Mouse (Mus musculus) spleen, postnatal 4 days (tissue): Measurements from ENCODE around the gene Disp2.
A peak's percentile ranks its signal among the peaks of the same experiment; 100 is the strongest.

Experiments
- DNase-seq, 2 experiments: peaks; one replicate each; pipeline ENCODE4 v3.0.0; 2022; ENCODE audit warnings: low spot score in 2 of 2

Disp2 gene

DNA sequence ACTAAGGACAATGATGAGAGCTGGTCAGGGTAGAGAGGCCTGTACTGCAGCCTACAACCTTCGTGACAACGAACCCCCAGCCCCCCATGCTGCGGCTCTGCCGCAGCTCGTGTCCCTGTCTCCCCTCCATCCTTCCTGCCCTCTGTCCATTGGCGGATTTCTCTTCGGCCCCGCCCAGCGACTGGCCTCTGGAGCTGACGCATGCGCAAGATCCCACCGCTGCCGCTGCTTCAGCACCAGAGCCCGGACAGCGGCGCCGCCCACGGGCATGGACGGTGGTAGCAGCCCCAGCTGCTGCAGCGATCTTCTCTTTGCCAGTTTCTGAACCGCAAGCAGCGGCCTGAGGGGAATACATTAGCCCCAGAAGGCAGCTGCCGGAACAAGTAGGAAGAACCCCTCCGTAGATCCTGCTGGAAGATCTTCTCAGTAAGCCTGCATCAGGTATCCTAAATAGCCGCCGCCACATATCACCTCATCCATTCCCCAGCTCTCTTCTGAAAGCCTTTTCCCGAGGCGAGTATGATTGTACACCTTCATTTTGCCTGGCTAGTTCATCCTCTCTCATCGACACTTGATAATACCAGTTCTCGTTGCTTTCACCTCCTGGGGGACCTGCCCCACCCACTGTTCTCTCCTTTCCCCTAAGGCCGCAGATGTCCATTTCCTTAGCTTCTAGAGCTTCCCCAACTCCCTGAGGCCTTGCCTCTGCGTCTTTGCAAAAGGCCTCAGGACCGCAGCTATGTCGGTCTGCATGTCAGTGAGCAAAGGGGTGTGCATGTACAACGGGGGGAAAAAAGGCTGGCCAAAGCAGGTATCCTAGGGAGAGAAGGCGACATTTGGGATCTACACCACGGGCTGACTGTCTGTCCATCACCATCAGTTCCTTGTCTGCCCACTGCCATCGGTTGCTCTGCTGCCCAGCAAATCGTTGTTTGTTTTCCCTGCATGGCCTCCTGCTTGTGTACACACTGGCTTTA is at the start of gene Disp2:
Gene Disp2 (plus strand): TSS at position 216 of the 977 bp plus-strand sequence.
- peak; percentile 85 to 93 for DNase-seq

DNA sequence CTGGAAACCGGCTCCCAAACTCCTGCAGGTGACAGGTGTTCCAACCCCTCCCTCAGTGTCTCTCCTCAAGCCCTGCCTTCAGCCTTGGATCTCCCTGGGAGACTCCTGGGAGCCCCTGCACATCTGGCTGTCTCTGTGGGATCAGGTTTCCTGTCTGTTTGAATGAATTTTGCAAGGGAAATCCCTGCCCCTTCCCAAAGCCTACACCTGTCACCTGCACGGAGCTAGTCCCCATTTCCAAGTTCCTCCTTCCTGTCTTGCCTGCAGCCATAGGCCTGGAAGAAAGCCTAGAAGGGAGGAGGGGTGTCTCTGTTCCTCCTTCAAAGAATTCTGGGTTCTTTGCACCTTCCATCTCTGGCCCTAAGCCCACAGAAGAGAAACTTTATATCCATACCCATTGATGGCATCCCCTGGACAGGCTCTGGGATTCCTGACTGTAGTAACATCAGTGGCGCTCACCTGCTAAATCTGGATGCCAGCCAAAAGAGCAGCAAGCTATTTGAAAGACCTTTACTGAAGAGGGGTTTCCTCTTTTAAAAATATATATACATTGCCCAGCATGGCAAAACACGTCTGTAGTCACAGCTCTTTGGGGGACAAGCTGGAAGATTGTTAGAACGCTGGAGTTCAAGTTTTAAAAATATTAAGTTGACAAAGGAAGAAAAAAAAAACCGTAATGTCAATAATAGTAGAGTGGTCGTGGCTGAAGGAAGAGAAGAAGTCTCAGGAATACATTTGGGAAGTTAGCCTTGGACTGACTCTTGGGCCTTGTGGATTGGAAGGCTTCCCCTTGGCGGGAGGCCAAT is 49.5 kb upstream of the Disp2 start:
- DNase-seq, result no peak

- peak; percentile 67 to 82 for DNase-seq
Measured at GRCm38 (mm10) chr2:118730622-118730915, 49.0 kb upstream of the Disp2 start.

- no peak for DNase-seq
Measured at GRCm38 (mm10) chr2:118731981-118732380, 47.5 kb upstream of the Disp2 start.

DNA sequence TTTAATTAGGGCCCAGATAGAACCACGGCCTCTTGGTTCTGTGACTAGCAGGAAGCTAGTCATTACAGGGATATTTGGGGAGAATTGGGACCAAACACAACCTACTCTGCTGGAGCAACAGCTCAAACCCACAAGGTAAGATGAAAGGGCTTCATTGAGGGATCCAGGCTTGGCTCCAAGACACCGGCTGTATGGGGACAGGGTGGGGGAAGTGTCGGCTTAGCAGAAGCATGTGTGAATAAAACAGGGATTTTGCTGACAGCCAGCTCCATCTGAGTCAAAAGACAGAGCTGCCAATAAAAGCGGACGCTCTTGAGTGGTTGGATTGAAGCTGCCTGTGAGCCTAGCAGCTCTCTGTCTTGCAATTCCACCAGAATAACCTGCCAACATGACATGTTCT is 46.2 kb upstream of the Disp2 start:
- DNase-seq, result no peak

DNA sequence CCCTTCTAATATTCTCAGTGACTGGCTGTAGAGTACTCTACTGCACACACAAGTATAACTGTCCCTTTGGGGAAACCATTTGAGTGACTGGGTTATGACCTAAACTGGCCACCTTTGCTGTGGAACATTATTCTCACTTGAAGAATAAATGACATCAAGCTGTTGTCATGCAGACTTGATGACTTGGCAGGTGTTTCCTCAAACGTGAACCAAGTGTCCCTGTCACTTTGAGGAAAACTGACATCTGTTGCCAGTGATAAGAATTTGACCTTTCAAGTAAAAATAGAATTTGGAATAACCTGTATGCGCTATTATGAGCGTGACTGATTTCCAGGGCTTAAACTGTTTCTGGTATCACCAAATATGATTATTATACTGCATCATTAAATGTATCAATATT is 39.2 kb upstream of the Disp2 start:
- DNase-seq, result no peak

- no peak for DNase-seq
Measured at GRCm38 (mm10) chr2:118741183-118741582, 38.3 kb upstream of the Disp2 start.

DNA sequence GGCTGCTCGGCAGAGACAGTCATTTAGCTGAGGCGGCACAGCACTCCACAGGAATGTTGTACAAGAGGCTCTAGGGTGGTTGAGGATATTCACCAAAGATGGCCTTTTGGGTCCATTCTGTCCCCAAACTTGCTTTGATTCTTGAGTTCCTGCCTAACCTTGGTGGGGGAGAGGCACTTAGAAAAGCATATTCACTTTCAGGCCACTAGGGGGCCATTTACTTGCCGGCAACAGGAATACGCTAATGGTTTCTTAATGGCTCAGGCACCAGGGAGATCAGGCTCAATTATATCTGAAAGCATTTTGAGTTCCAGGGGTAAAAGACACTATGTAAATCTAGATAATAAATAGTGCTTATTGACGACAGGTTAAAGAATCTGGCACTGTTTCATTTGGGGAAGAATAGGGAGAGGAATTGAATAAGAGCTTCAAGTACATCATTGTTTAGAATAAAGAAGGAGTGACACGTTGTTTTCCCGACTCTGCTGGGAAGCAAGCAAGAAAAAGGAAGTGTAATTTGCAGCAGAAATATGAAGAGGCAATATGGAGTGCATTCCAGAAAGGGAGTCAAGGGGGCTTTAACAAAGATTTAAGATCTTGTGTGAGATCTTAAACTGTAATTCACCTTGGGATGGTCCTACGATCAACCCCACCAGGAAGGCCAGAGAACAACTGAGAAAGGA is 36.1 kb upstream of the Disp2 start:
- DNase-seq, result no peak

- DNase-seq, result no peak
Measured at GRCm38 (mm10) chr2:118744621-118745020, 34.9 kb upstream of the Disp2 start.

DNA sequence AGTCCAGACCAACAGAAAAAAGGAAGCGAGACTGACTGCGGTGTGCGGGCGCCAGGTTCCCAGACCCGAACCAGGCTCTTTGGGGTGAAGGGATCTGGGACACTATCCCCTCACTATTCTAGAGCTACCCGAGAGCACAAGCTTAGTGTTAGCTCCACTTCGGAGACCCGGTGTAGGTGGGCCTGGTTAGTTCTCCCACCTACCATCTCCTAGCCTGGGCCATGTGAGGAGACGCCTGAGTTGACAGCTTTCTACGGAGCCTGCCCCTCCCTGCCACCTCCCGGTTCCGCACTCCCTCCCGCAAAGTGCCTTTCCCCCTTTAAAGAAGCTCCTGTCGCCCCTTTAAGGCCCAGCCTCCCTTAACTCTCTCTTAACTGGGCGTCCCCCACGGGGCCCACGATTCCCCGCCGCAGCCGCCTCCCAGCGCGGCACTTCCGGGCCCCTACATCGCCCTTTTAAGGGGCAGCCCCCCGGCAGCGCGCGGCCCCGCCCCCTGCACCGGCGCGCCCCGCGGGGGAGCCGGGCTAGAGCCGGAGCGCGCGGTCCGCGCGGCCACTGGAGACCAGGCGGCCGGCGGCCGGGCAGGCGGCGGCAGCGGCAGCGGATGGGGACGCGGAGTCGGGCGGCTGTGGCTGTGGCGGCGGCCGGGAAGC is 34.2 kb upstream of the Disp2 start, which contains the start of gene Inafm2:
Gene Inafm2 (plus strand): TSS at position 527 of the 653 bp plus-strand sequence.
- peak; percentile 86 to 92 for DNase-seq

DNA sequence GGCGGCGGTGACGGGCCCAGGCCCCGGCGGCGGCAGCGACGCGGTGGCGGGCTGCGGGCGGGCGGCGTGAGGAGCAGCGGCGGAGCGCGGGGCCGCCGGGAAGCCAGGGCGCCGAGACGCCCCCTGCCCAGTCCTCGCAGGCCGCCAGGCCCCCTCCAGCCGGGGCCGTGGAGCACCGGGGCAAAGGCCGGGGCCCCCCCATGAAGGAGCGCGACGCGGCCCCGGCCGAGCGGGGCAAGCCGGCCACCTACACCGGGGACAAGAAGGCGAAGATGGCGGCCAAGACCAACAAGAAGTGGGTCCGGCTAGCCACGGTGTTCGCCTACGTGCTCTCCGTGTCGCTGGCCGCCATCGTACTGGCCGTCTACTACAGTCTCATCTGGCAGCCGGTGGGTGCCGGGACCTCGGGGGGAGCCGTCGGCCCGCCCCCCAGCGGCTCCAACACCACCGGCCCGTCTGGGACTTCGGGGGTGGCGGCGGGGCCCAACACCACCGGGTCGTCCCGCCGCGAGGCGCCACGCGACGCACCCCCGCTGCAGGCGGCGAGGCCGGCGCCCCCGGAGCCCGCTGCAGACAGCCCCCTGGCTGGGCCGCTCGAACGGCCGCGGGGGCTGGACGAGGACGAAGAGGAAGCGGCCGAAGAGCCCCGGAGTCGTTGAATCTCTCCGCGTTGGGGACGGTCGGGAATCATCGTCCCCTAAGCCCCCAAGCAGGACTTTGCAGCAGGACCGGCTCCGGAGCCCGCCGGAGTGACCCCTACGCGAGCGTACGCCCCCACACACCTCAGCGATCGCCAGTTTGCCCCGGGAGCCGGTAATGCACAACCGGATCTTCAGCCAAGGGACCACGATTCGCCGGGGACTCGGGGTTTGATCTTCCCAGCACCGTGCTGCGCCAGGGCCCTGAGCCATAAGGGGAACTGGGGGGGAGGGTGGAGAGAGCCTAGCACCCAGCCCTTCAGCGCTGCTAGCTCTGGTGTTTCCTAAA is 33.3 kb upstream of the Disp2 start:
- peak; percentile 48 to 81 for DNase-seq

DNA sequence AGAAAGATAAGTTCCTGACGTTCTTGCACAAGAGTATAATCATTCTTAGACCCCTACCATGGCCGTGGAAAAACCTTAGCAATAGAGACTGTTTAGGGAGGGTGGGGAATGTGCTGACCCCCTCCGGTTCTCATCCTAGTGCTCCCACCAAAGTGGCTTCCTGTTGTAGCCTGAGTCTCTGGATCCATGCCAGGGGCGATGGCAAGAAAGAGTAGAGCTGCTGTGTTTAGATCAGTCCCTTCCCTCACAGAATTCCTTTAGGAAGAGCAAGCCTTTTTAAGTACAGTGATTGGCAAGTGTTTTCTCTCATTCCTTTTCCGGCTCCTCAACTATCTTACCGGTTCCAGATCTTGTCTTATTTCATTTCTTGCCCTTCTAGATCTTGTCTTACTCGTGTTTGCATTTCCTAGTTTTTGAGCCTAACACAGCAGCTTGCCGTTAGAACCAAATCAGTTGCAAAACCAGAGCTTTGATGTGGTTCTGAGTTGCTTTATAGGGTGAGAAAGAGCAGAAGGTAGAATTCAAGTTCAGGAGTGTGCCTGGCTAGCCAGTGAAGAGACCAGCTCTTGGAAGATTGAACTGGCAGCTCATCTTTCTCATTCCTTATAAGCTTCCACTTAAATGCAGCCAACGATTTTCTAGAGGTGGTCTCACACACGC is 32.1 kb upstream of the Disp2 start:
- DNase-seq, result no peak

GRCm38 (mm10) chr2:118749341-118749884 is 30.1 kb upstream of the Disp2 start:
- DNase-seq, result no peak

GRCm38 (mm10) chr2:118750476-118750875 is 29.0 kb upstream of the Disp2 start:
- DNase-seq, result no peak

- DNase-seq, result no peak
Measured at GRCm38 (mm10) chr2:118751896-118752791, 27.4 kb upstream of the Disp2 start.

GRCm38 (mm10) chr2:118752792-118753108 is 26.8 kb upstream of the Disp2 start:
- no peak for DNase-seq

GRCm38 (mm10) chr2:118754143-118754542 is 25.4 kb upstream of the Disp2 start:
- no peak for DNase-seq

GRCm38 (mm10) chr2:118755407-118755806 is 24.1 kb upstream of the Disp2 start:
- DNase-seq, result no peak

DNA sequence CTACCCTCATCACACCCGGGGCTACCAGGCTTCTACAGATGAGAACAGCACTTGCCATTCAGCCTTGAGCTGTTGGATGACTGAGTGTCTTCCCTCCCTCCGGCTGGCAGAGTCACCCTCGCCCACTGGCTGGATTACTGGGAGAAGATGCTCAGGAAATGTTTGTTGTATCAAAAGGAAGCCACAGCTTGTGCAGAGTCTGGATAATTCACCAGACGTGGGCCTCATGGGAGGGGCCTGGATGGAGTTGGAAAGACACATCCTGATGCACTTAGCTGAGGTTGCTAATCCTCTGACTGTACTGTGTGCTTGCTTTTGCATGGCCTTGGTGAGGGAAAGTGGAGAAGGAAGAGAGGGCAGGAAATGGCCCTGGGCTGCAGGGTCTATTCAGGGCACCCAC is 23.4 kb upstream of the Disp2 start:
- DNase-seq, result no peak
